Mouse (Mus musculus) forebrain, embryonic 15.5 days (tissue): ENCODE measurements at regions not wholly inside any gene's neighbourhood (a gene's known extent, or its start where the extent isn't known, plus 50 kb on each side); places are given as distances from the start of the nearest gene placed in this dataset.
A peak's percentile ranks its signal among the peaks of the same experiment; 100 is the strongest.
"Not testable (repeated sequence)": the region's sequence is repeated elsewhere in the genome, so short reads cannot be mapped to it uniquely, and the experiment has no call there.

Source experiments
- ATAC-seq: fragments of 200-750 bp; cut with Nextera tagmentation; replicated peaks from 2 replicates; pipeline ENCODE4 v1.8.0; 2017; ENCODE audit warnings: mild to moderate bottlenecking, moderate TSS enrichment, moderate library complexity
- H3K27ac ChIP-seq: fragments of 300-500 bp; sonication (generic); replicated peaks from 2 replicates; pipeline ENCODE4 v1.5.1; 2015; ENCODE audit warnings: mild to moderate bottlenecking, inconsistent platforms
- H3K27me3 ChIP-seq: fragments of 300-500 bp; sonication (generic); 2 replicates; pipeline ENCODE4 v1.6.1; 2015; ENCODE audit warnings: inconsistent platforms
- H3K36me3 ChIP-seq: fragments of 300-500 bp; sonication (generic); 2 replicates; pipeline ENCODE4 v1.6.1; 2015; ENCODE audit warnings: mild to moderate bottlenecking, inconsistent platforms
- H3K4me1 ChIP-seq: fragments of 300-500 bp; sonication (generic); 2 replicates; pipeline ENCODE4 v1.6.1; 2015; ENCODE audit warnings: inconsistent platforms
- H3K4me2 ChIP-seq: fragments of 300-500 bp; sonication (generic); replicated peaks from 2 replicates; pipeline ENCODE4 v1.6.1; 2015; ENCODE audit warnings: mild to moderate bottlenecking, inconsistent platforms
- H3K4me3 ChIP-seq: fragments of 300-500 bp; sonication (generic); 2 replicates; pipeline ENCODE4 v1.5.1; 2015; ENCODE audit warnings: mild to moderate bottlenecking, inconsistent platforms
- H3K9ac ChIP-seq: fragments of 300-500 bp; sonication (generic); replicated peaks from 2 replicates; pipeline ENCODE4 v1.6.1; 2015; ENCODE audit warnings: mild to moderate bottlenecking, inconsistent platforms
- H3K9me3 ChIP-seq: fragments of 300-500 bp; sonication (generic); 2 replicates; pipeline ENCODE4 v1.6.1; 2016; ENCODE audit warnings: inconsistent platforms
- WGBS: fragments of 180-500 bp; shearing (Covaris S2); methylation state at CpG from one replicate; pipeline ENCODE4 v1.1.7; 2015; ENCODE audit warnings: mixed read lengths; 5-methylcytosine and 5-hydroxymethylcytosine counted together

- 82% methylated on average over 16 of the region's 16 CpGs for whole genome bisulfite sequencing
- not testable (repeated sequence) for H3K27me3 ChIP-seq, H3K4me2 ChIP-seq, H3K9ac ChIP-seq, H3K4me1 ChIP-seq, H3K36me3 ChIP-seq, ATAC-seq, H3K4me3 ChIP-seq, H3K27ac ChIP-seq
- H3K9me3 ChIP-seq = 0 out of 2 replicates have a peak, but pooled peaks cover 11% of the 10 kb centered on the region
These were observed 834.1 kb upstream of the Snrpn start for GRCm38 (mm10) chr7:60974116-60974515.

- H3K36me3 ChIP-seq = no peaks in the 10 kb centered on the region
- no peaks in the 10 kb centered on the region for H3K4me1 ChIP-seq
- H3K4me2 ChIP-seq = no peak overlapping the region
- WGBS = 54% methylated on average over 4 of the region's 4 CpGs
- no peak overlapping the region for H3K4me3 ChIP-seq
- no peak overlapping the region for H3K9ac ChIP-seq
- H3K27ac ChIP-seq = no peak overlapping the region; the same call in 1 of the 2 replicates
- no peaks in the 10 kb centered on the region for H3K9me3 ChIP-seq
- ATAC-seq = 0 out of 2 replicates have a peak, but pooled peaks have one; percentile 8
- no peaks in the 10 kb centered on the region for H3K27me3 ChIP-seq
These were observed 821.2 kb upstream of the Snrpn start for GRCm38 (mm10) chr7:60961188-60961587.

GRCm38 (mm10) chr7:60939764-60940457, 799.9 kb upstream of the Snrpn start:
- Histone ChIP-seq H3K9ac (no peak overlapping the region), H3K36me3 (no peaks in the 10 kb centered on the region), H3K27me3 (no peaks in the 10 kb centered on the region), H3K27ac (no peak overlapping the region), H3K9me3 (no peaks in the 10 kb centered on the region), H3K4me3 (peak overlapping the region; percentile 18), H3K4me1 (no peaks in the 10 kb centered on the region), H3K4me2 (peak overlapping the region; percentile 6; the same call in 1 of the 2 replicates)
- peak; percentile 83 for ATAC-seq
- 51% methylated on average over 3 of the region's 3 CpGs for WGBS
